ENCODE assay signal across 24 mouse cellular contexts in the genomic region with DNA sequence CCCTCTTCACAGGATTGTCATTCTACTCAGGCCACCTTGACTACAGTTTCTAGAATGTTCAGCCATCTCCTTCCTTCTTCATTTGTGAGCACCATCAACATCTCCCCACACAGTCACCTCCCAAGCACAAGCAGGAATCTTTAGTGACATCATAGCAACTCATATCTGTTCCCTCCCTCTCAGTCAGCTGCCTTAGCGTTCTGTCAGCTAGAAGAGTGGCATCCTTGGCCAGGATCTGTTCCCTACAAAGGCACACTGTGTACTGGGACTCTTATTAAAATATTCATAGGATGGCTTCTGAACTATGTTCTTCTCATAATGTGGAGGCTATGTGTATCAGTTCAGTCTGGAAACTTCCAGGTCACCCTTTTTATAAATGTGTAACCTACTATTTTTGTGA. TPM values are rescaled to one million over a fixed set of nuclear protein-coding genes. Genes with fewer than 3 reads are reported as not detected.
"Had no signal": no experiment of that assay in that cellular context is flagged by ENCODE, and none has a peak within 500 bp of the region (broad histone marks: within the 10 kb centered on the region; RNA-seq: fewer than 3 reads in every experiment).

No protein-coding gene starts in this region.

- H3K9me3 ChIP-seq: heart, embryonic 10.5 days; hindbrain, embryonic 13.5 days; hindbrain, embryonic 15.5 days; kidney, embryonic 15.5 days; limb, embryonic 13.5 days; limb, embryonic 15.5 days; liver, embryonic 12.5 days had no signal

- H3K4me1 ChIP-seq: hindbrain, embryonic 13.5 days; hindbrain, embryonic 15.5 days; kidney, embryonic 15.5 days; limb, embryonic 13.5 days; limb, embryonic 15.5 days; liver, embryonic 12.5 days had no signal

- DNase-seq: forebrain, postnatal 0 days; gastrocnemius, postnatal 14 days; gastrocnemius, postnatal 36 days; kidney, adult 11 months; kidney, adult 2 months; kidney, adult 9 months; kidney, postnatal 14 days; kidney, postnatal 36 days; layer of hippocampus, adult 9-11 months; layer of hippocampus, postnatal 36 days; left cerebral cortex, postnatal 4 days had no signal

- ATAC-seq: forebrain, postnatal 0 days; hindbrain, postnatal 0 days; intestine, embryonic 16.5 days; liver, embryonic 12.5 days had no signal

- H3K36me3 ChIP-seq: heart, embryonic 10.5 days; hindbrain, embryonic 13.5 days; hindbrain, embryonic 15.5 days; kidney, embryonic 15.5 days; limb, embryonic 13.5 days; limb, embryonic 15.5 days; liver, embryonic 12.5 days had no signal

- H3K27ac ChIP-seq: heart, embryonic 10.5 days; hindbrain, embryonic 13.5 days; hindbrain, embryonic 15.5 days; hindbrain, postnatal 0 days; kidney, embryonic 15.5 days; kidney, postnatal 0 days; limb, embryonic 13.5 days; limb, embryonic 15.5 days; liver, embryonic 12.5 days; liver, embryonic 14.5 days had no signal

- H3K9ac ChIP-seq: forebrain, postnatal 0 days; hindbrain, embryonic 13.5 days; hindbrain, embryonic 15.5 days; kidney, embryonic 15.5 days; limb, embryonic 13.5 days; limb, embryonic 15.5 days; liver, embryonic 12.5 days; liver, embryonic 14.5 days had no signal

- H3K4me3 ChIP-seq: heart, embryonic 10.5 days; hindbrain, embryonic 13.5 days; hindbrain, embryonic 15.5 days; kidney, embryonic 15.5 days; limb, embryonic 13.5 days; limb, embryonic 15.5 days; liver, embryonic 12.5 days had no signal

- H3K27me3 ChIP-seq: hindbrain, embryonic 13.5 days; hindbrain, embryonic 15.5 days; kidney, embryonic 15.5 days; limb, embryonic 13.5 days; limb, embryonic 15.5 days; liver, embryonic 12.5 days had no signal

- H3K4me2 ChIP-seq: hindbrain, embryonic 13.5 days; hindbrain, embryonic 15.5 days; kidney, embryonic 15.5 days; limb, embryonic 13.5 days; limb, embryonic 15.5 days; liver, embryonic 12.5 days had no signal

RNA-seq across cellular contexts. Expression of gene Ryr2, which starts 8.1 kb away (rescaled TPM):
- total RNA-seq: hematopoietic stem cell, adult 5-6 weeks had no signal
- polyA plus RNA-seq: liver, adult 2 months had no signal
